Mouse (Mus musculus) liver, postnatal 0 days (tissue): ENCODE data around the gene Adcy5. TPM values are rescaled to one million over a fixed set of nuclear protein-coding genes. Genes with fewer than 3 reads are reported as not detected.

Experiments used
- ATAC-seq: fragments of 200-750 bp; cut with Nextera tagmentation; 2 replicates; pipeline ENCODE4 v1.8.0; 2017; ENCODE audit warnings: mild to moderate bottlenecking, moderate library complexity
- DNase-seq: peaks from one replicate; pipeline ENCODE4 v3.0.0-alpha.2; 2016
- H3K27ac ChIP-seq: fragments of 300-500 bp; sonication (generic); 2 replicates; pipeline ENCODE4 v1.5.1; 2014; ENCODE audit warnings: antibody characterized with exemption, moderate library complexity, mild to moderate bottlenecking, low read depth
- H3K27me3 ChIP-seq: fragments of 300-500 bp; sonication (generic); 2 replicates; pipeline ENCODE4 v1.6.1; 2014; ENCODE audit warnings: low read length, control low read depth, mixed read lengths; ENCODE audit not compliant: insufficient read depth
- H3K36me3 ChIP-seq: fragments of 300-500 bp; sonication (generic); replicated peaks from 2 replicates; pipeline ENCODE4 v1.6.1; 2014; ENCODE audit warnings: mild to moderate bottlenecking, control low read depth, low read length, moderate library complexity, mixed read lengths; ENCODE audit not compliant: insufficient read depth
- H3K4me1 ChIP-seq: fragments of 300-500 bp; sonication (generic); 2 replicates; pipeline ENCODE4 v1.6.1; 2014; ENCODE audit warnings: antibody characterized with exemption, mild to moderate bottlenecking, control low read depth; ENCODE audit not compliant: insufficient read depth
- H3K4me2 ChIP-seq: fragments of 300-500 bp; sonication (generic); 2 replicates; pipeline ENCODE4 v1.6.1; 2014; ENCODE audit warnings: low read depth, mild to moderate bottlenecking, low read length, moderate library complexity, mixed read lengths
- H3K4me3 ChIP-seq: fragments of 300-500 bp; sonication (generic); 2 replicates; pipeline ENCODE4 v1.5.1; 2014; ENCODE audit warnings: low read depth, low read length
- H3K9ac ChIP-seq: fragments of 300-500 bp; sonication (generic); replicated peaks from 2 replicates; pipeline ENCODE4 v1.6.1; 2014; ENCODE audit warnings: mild to moderate bottlenecking, moderate library complexity
- H3K9me3 ChIP-seq: fragments of 300-500 bp; sonication (generic); 2 replicates; pipeline ENCODE4 v1.6.1; 2016; ENCODE audit warnings: mild to moderate bottlenecking, control low read depth, low read length, mixed read lengths
- CTCF ChIP-seq: sonication (generic); IDR thresholded peaks from 2 replicates; pipeline ENCODE4 v1.5.1; 2016; ENCODE audit warnings: antibody characterized with exemption, low read depth
- EP300 ChIP-seq: IDR thresholded peaks from 2 replicates; pipeline ENCODE4 v1.6.1; 2016; ENCODE audit warnings: antibody characterized with exemption, low read depth, mild to moderate bottlenecking
- WGBS: fragments of 180-500 bp; shearing (Covaris S2); extraction: QIAGEN DNeasy Blood & Tissue Kit; methylation state at CpG from one replicate; pipeline ENCODE4 v1.1.7; 2014; ENCODE audit not compliant: insufficient replicate concordance; 5-methylcytosine and 5-hydroxymethylcytosine counted together
- polyA plus RNA-seq: library from polyadenylated mRNA; unstranded; fragments of >200 nt; fragmentation: Nextera tagmentation; extraction: Ambion mirVana; gene quantifications from 2 replicates; pipeline ENCODE4 v1.2.1, GENCODE M21; 2015

The Adcy5 gene
- polyA plus RNA-seq, 1 experiment from 2014 or later, result 0.39 TPM

DNA sequence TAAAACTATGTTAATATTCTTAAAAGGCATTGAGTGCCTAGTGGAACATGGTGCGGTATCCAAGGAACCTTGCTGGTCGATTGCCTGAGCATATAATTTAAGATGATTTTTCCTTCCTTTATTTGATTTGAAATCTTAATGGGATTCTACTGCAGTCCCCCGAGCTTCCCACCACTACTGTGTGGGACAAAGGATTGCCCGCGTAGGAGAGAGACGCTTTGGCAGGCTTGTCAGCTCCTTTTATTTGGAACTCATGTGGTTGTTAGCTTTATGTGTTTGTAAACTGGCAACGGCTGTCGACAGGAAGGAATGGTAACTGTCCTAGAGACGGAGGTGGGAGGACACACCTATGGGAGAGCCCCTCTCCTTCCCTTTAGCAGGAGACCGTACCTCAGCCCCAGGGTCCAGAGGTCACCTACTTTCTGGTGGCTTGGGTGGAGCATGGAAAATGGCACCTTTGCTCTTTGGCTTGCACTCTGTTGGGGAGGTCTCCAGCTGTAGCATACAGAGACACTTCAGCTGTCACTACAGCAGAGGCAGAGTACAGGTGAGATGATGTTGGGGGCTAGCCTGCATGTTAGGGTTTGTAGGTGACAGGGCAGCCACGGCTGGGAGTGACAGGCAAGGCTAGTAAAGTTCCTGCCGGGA is 84.8 kb downstream of the Adcy5 start:
- Histone ChIP-seq H3K36me3 (no peaks in the 10 kb centered on the region), H3K9ac (no peak overlapping the region), H3K4me2 (no peak overlapping the region), H3K9me3 (no peaks in the 10 kb centered on the region), H3K4me3 (no peak overlapping the region), H3K4me1 (no peaks in the 10 kb centered on the region), H3K27me3 (no peaks in the 10 kb centered on the region), H3K27ac (no peak overlapping the region)
- 61% methylated on average over 12 of the region's 12 CpGs for WGBS
- ATAC-seq (no peak), DNase-seq (no peak)
- no peak for TF ChIP-seq CTCF
- no peak for TF ChIP-seq EP300

- no peak overlapping the region for H3K9ac ChIP-seq
- 70% methylated on average over 4 of the region's 4 CpGs for WGBS
- no peak overlapping the region for H3K4me3 ChIP-seq
- H3K9me3 ChIP-seq, result no peaks in the 10 kb centered on the region
- no peak for DNase-seq
- H3K4me1 ChIP-seq, result no peaks in the 10 kb centered on the region
- no peaks in the 10 kb centered on the region for H3K27me3 ChIP-seq
- no peaks in the 10 kb centered on the region for H3K36me3 ChIP-seq
- no peak overlapping the region for H3K4me2 ChIP-seq
- TF ChIP-seq CTCF, result no peak
- no peak for TF ChIP-seq EP300
- H3K27ac ChIP-seq, result no peak overlapping the region
- no peak for ATAC-seq
These were observed 85.5 kb downstream of the Adcy5 start for GRCm38 (mm10) chr16:35239966-35240730.

GRCm38 (mm10) chr16:35247364-35247763 is 92.7 kb downstream of the Adcy5 start:
- no peak overlapping the region for H3K4me3 ChIP-seq
- H3K9me3 ChIP-seq, result no peaks in the 10 kb centered on the region
- 64% methylated on average over 3 of the region's 3 CpGs for WGBS
- no peak overlapping the region for H3K27ac ChIP-seq
- no peak overlapping the region for H3K4me2 ChIP-seq
- H3K9ac ChIP-seq, result no peak overlapping the region
- DNase-seq (no peak), ATAC-seq (no peak)
- TF ChIP-seq EP300, result no peak
- no peak for TF ChIP-seq CTCF
- no peaks in the 10 kb centered on the region for H3K36me3 ChIP-seq
- H3K27me3 ChIP-seq, result no peaks in the 10 kb centered on the region
- no peaks in the 10 kb centered on the region for H3K4me1 ChIP-seq

DNA sequence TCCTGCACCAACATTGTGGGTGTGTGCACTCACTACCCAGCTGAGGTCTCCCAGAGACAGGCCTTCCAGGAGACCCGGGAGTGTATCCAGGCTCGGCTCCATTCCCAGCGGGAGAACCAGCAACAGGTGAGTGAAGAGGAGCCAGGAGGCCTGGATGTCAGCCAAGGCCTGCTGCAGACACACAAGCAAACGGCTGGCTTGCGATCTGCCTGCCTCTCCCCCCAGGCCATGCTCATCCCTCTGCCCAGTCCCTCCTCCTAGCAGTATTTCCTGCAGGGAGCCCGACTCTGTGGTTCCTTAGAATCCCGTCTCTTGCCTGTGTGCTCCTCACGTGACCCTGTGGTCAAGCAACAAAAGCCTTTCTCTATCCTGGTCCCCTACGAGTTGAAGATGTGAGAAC is 94.1 kb downstream of the Adcy5 start:
- Histone ChIP-seq H3K27me3 (no peaks in the 10 kb centered on the region), H3K36me3 (no peaks in the 10 kb centered on the region), H3K9ac (no peak overlapping the region), H3K4me1 (no peaks in the 10 kb centered on the region), H3K4me3 (no peak overlapping the region), H3K4me2 (no peak overlapping the region), H3K9me3 (no peaks in the 10 kb centered on the region), H3K27ac (no peak overlapping the region)
- WGBS, result 52% methylated on average over 9 of the region's 9 CpGs
- TF ChIP-seq EP300, result no peak
- TF ChIP-seq CTCF, result no peak
- no peak for DNase-seq
- ATAC-seq, result no peak

GRCm38 (mm10) chr16:35249763-35250162 is 95.1 kb downstream of the Adcy5 start:
- no peaks in the 10 kb centered on the region for H3K27me3 ChIP-seq
- H3K27ac ChIP-seq, result no peak overlapping the region
- no peak overlapping the region for H3K9ac ChIP-seq
- no peak overlapping the region for H3K4me2 ChIP-seq
- no peak for DNase-seq
- no peaks in the 10 kb centered on the region for H3K9me3 ChIP-seq
- no peaks in the 10 kb centered on the region for H3K36me3 ChIP-seq
- no peaks in the 10 kb centered on the region for H3K4me1 ChIP-seq
- H3K4me3 ChIP-seq, result no peak overlapping the region
- no peak for TF ChIP-seq EP300
- TF ChIP-seq CTCF, result no peak
- WGBS, result 85% methylated on average over 6 of the region's 6 CpGs
- no peak for ATAC-seq

GRCm38 (mm10) chr16:35251690-35252089 is 97.0 kb downstream of the Adcy5 start:
- no peak overlapping the region for H3K9ac ChIP-seq
- no peaks in the 10 kb centered on the region for H3K9me3 ChIP-seq
- ATAC-seq, result no peak
- no peaks in the 10 kb centered on the region for H3K36me3 ChIP-seq
- 70% methylated on average over 6 of the region's 6 CpGs for WGBS
- H3K27ac ChIP-seq, result no peak overlapping the region
- H3K4me1 ChIP-seq, result no peaks in the 10 kb centered on the region
- no peak for DNase-seq
- no peaks in the 10 kb centered on the region for H3K27me3 ChIP-seq
- no peak overlapping the region for H3K4me3 ChIP-seq
- no peak for TF ChIP-seq EP300
- TF ChIP-seq CTCF, result no peak
- no peak overlapping the region for H3K4me2 ChIP-seq
